Mouse (Mus musculus) erythroblast, embryonic 14.5 days (primary cell): Measurements from ENCODE around the gene Smg8. TPM values are rescaled to one million over a fixed set of nuclear protein-coding genes. Genes with fewer than 3 reads are reported as not detected.

ENCODE experiments used
- H3K27me3 ChIP-seq: 2 replicates; pipeline ENCODE4 v1.6.1; 2012; ENCODE audit warnings: inconsistent platforms; ENCODE audit not compliant: control insufficient read depth
- H3K36me3 ChIP-seq: 2 replicates; pipeline ENCODE4 v1.6.1; 2012; ENCODE audit warnings: mild to moderate bottlenecking, inconsistent platforms; ENCODE audit not compliant: control insufficient read depth
- H3K4me1 ChIP-seq: 2 replicates; pipeline ENCODE4 v1.6.1; 2012; ENCODE audit warnings: inconsistent platforms; ENCODE audit not compliant: control insufficient read depth
- H3K4me3 ChIP-seq: replicated peaks from 2 replicates; pipeline ENCODE3; 2012; ENCODE audit warnings: moderate library complexity, mild to moderate bottlenecking, inconsistent platforms
- H3K9me3 ChIP-seq: 2 replicates; pipeline ENCODE4 v1.6.1; 2012; ENCODE audit warnings: low read length, inconsistent platforms, mixed read lengths; ENCODE audit not compliant: control insufficient read depth
- GATA1 ChIP-seq: IDR thresholded peaks from 2 replicates; pipeline ENCODE4 v1.6.1; 2012; ENCODE audit warnings: low read length, inconsistent platforms, mixed read lengths
- TAL1 ChIP-seq: IDR thresholded peaks from 3 replicates; pipeline ENCODE4 v1.6.1; 2012; ENCODE audit warnings: low read length, inconsistent platforms, mixed read lengths
- polyA plus RNA-seq: library from polyadenylated mRNA; stranded (reverse); fragments of >175 nt; gene quantifications from 2 replicates; pipeline ENCODE4 v1.2.3, GENCODE M21; 2012

Smg8 gene
- polyA plus RNA-seq, 1 experiment, result 0.20 TPM

- TF ChIP-seq GATA1 (no peak), TAL1 (no peak)
- peaks cover 75% of the 10 kb centered on the region for H3K36me3 ChIP-seq
Measured at GRCm38 (mm10) chr11:87108755-87109518, 22.4 kb upstream of the Smg8 start, which contains the start of gene Ska2. TSS of gene Ska2 (plus strand) at chr11:87109234.

DNA sequence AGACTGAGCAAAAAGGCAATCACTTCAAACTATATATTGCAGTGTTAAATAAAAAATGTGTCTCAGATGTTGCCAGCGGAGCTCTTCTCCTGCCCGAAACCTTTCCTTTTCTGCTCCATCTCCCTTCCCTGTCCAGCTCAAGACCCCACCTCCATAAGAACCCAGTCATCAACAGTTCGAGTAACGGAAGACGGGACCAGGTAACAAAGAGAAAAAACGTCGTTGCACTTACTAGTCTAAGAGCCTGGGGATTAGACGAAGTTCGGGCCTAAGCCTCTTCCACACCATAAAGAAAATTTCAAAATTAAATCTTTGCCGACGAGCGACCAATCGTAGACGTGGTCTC lies 21.8 kb upstream of the Smg8 start, which contains the start of gene Prr11:
Gene Prr11 (minus strand): TSS at position 300 of the 346 bp plus-strand sequence.
- Histone ChIP-seq H3K4me1 (peaks cover 34% of the 10 kb centered on the region), H3K27me3 (no peaks in the 10 kb centered on the region), H3K4me3 (peak within 1 kb of the TSS; percentile 90), H3K9me3 (no peaks in the 10 kb centered on the region), H3K36me3 (peaks cover 75% of the 10 kb centered on the region)
- TF ChIP-seq GATA1 (no peak), TAL1 (no peak)

More at GRCm38 (mm10) chr11:87108755-87109518, 22.4 kb upstream of the Smg8 start, which contains the start of gene Ska2:
- Histone ChIP-seq H3K27me3 (no peaks in the 10 kb centered on the region), H3K4me3 (peak within 1 kb of the TSS; percentile 90), H3K9me3 (no peaks in the 10 kb centered on the region), H3K4me1 (peaks cover 34% of the 10 kb centered on the region)

DNA sequence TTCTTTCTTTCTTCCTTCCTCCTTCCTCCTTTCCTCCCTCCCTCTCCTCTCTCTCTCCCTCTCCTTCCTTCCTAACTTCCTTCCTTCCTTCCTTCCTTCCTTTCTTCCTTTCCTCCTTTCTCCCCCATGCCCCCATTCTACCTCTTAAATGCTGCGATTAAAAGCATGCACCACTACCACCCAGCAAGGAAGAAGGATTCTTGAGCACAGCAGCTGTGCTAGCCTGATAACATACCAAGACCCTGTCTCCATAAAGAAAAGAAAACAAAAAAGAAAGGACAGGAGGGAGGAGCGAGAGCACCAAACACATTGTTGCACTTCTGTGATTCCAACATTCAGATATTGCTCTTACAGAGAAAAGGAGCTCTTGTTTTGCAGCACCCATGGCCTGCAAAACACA lies 568 bp upstream of the Smg8 start:
- TF ChIP-seq TAL1 (no peak), GATA1 (no peak)
- no peaks in the 10 kb centered on the region for H3K27me3 ChIP-seq
- peak overlapping the region; percentile 95 for H3K4me3 ChIP-seq
- H3K9me3 ChIP-seq, result no peaks in the 10 kb centered on the region
- H3K4me1 ChIP-seq, result peaks cover 35% of the 10 kb centered on the region
- peaks cover 64% of the 10 kb centered on the region for H3K36me3 ChIP-seq

- H3K36me3 ChIP-seq, result peaks cover 62% of the 10 kb centered on the region
- TF ChIP-seq GATA1 (no peak), TAL1 (no peak)
- no peaks in the 10 kb centered on the region for H3K27me3 ChIP-seq
- H3K9me3 ChIP-seq, result no peaks in the 10 kb centered on the region
- H3K4me3 ChIP-seq, result peak overlapping the region; percentile 95
- H3K4me1 ChIP-seq, result peaks cover 38% of the 10 kb centered on the region
Measured at GRCm38 (mm10) chr11:87085461-87085860, 1.1 kb downstream of the Smg8 start.

DNA sequence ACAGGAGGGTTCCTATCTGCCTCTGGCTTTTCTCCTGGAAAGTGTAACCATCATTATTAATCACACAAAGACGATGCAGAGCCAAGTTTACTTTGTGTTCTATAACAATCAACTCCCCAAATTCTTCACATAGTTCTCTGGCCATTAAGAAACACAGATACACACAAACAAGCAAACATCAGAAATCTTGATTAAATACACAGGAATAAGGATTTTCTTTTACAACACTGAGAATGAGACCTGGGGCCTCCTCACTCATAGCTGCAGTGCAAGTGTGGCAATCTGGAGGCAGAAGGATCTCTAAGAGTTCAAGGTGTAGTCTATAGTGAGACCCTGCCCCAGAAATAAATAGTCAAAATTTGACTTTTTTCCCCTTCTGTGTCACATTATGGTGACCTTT lies 2.9 kb downstream of the Smg8 start:
- Histone ChIP-seq H3K4me1 (peaks cover 38% of the 10 kb centered on the region), H3K4me3 (no peak overlapping the region), H3K9me3 (no peaks in the 10 kb centered on the region), H3K27me3 (no peaks in the 10 kb centered on the region), H3K36me3 (peaks cover 66% of the 10 kb centered on the region)
- TF ChIP-seq GATA1 (no peak), TAL1 (no peak)

DNA sequence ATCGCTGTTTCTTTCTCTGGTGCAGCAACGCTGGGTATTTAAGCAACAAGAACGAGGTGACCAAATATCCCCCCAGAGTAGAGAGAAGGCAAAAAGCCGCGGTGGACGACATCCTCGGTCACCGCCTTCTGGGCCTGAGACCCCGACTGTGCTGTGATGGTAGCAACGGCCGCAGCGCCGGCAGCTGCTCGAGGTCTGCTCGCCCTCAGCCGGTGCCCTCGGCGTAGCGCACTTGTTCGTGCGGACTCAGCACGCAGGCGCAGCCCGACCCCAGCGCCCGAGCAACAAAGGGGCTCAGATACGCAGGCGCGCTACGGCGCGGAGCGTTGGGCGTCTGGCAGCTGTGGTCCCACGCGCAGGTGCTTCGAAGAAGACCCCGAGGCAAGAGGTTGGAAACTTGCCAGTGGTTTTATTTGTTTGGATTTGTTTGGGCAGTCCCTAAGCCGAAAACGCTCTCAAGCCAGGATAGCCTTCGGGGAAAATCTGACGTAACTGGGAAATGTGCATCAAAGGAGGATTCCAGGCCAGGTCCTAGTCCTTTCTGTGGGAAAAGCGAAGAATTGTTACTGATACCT lies 12.6 kb downstream of the Smg8 start, which contains the start of gene Gdpd1:
Gene Gdpd1 (minus strand): TSS at position 197 of the 575 bp plus-strand sequence.
- peaks cover 31% of the 10 kb centered on the region for H3K36me3 ChIP-seq
- peak within 1 kb of the TSS; percentile 90 for H3K4me3 ChIP-seq
- no peaks in the 10 kb centered on the region for H3K27me3 ChIP-seq
- H3K9me3 ChIP-seq, result no peaks in the 10 kb centered on the region
- no peak for TF ChIP-seq TAL1
- peak; percentile 59; the same call in 1 of the 2 replicates for TF ChIP-seq GATA1
- H3K4me1 ChIP-seq, result peaks cover 33% of the 10 kb centered on the region

DNA sequence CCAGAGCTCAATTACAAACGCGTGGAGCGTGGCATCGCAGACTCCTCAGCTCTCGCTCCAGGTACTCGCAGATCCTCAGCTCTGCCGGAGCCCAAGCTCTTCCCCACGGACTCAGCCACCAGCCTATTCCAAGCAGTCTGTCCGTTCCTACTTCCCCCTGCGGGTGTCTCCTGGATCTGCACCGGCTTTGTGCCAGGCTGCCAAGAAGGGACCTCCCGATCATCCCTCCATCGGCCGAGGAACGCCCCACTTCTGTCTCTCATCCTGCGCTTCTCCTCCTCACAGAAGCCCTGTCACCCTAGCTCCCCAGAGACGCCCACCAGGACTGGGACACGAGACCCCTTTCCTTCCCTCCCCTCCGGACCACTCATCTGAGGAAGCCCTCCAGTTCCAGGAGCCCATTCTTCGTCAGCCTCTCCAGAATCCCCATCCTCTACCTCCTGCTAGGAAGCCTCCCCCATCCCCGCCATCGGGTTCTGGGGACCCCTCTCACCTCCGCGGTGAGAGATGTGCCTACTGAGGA lies 13.2 kb downstream of the Smg8 start:
- H3K4me3 ChIP-seq, result peak overlapping the region; percentile 90
- no peaks in the 10 kb centered on the region for H3K27me3 ChIP-seq
- peaks cover 33% of the 10 kb centered on the region for H3K4me1 ChIP-seq
- no peaks in the 10 kb centered on the region for H3K9me3 ChIP-seq
- H3K36me3 ChIP-seq, result peaks cover 26% of the 10 kb centered on the region
- no peak for TF ChIP-seq GATA1
- no peak for TF ChIP-seq TAL1

GRCm38 (mm10) chr11:87062087-87062486 lies 24.5 kb downstream of the Smg8 start:
- no peak for TF ChIP-seq TAL1
- TF ChIP-seq GATA1, result no peak
- no peaks in the 10 kb centered on the region for H3K27me3 ChIP-seq
- peaks cover 42% of the 10 kb centered on the region for H3K36me3 ChIP-seq
- H3K4me1 ChIP-seq, result peaks cover 31% of the 10 kb centered on the region
- no peak overlapping the region for H3K4me3 ChIP-seq
- H3K9me3 ChIP-seq, result no peaks in the 10 kb centered on the region

DNA sequence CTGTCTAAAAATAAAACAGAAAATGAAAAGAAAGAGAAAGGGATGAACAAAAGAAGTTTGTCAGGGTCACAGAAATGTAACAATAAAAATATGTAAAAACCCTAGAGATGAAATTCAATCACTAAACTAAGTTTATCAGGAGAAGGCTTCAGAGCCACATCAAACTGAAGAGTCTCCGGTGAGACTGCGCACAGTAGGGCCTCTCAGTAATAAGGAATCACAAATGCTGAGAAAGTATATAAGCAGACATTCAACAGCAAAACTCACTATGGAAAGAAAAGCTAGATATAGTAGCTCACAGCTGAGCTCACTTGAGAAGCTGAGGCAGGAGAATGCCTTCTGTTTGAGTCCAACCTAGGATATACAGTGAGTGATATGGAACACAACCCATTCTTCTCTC lies 26.2 kb downstream of the Smg8 start:
- no peak overlapping the region for H3K4me3 ChIP-seq
- no peaks in the 10 kb centered on the region for H3K27me3 ChIP-seq
- H3K9me3 ChIP-seq, result no peaks in the 10 kb centered on the region
- TF ChIP-seq TAL1, result no peak
- TF ChIP-seq GATA1, result no peak
- H3K36me3 ChIP-seq, result peaks cover 43% of the 10 kb centered on the region
- peaks cover 47% of the 10 kb centered on the region for H3K4me1 ChIP-seq
